Mouse (Mus musculus) adrenal gland, adult 2 months (tissue): ENCODE measurements around the gene Amotl1. TPM values are rescaled to one million over a fixed set of nuclear protein-coding genes. Genes with fewer than 3 reads are reported as not detected.

ENCODE experiments used
- DNase-seq: peaks from one replicate; pipeline ENCODE4 v3.0.0; 2021
- polyA plus RNA-seq: library from polyadenylated mRNA; depleted of rRNA; stranded (reverse); fragments of >200 nt; gene quantifications from 2 replicates; pipeline ENCODE4 v1.2.3, GENCODE M21; 2012
- total RNA-seq, 2 experiments: library from RNA; stranded (reverse); gene quantifications; 2 replicates each; pipeline ENCODE4 v1.2.3; 2021

The Amotl1 gene
- total and polyA plus RNA-seq, 3 experiments: 22.2 to 46.0 (median 31.8) TPM

DNA sequence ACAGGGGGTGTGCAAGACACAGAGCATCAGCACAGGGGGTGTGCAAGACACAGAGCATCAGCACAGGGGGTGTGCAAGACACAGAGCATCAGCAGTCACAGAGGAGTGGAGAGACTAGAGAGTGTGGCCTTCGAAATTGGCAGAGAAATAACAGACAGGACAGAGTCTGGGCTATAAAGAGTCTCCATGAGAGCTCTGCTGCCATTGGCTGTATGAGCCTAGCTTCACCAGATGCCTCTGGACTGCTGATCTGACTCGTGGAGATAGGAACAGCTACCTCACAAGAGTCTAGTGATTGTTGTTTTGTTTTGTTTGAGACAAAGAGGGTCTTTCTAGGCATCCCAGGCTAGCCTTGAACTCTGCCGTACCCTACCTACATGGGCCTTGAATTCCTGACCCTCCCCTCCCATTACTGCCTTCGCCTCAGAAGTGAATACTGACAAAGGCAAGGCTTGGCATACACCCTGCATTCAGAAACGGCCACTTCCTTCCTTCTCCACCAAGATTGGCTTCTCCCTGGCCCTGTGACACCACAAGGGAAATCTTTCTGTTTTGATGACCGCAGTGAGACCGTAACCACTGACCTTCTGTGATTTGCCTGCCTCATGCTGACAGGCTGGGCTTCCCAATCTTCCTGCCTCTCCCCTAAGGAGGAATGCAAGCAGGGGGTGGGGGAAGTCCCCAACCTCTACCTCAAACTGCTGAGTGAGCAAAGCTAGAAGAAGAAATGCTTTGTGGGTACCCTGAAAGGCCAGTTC lies 3.4 kb downstream of the Amotl1 start:
- peak; percentile 61 for DNase-seq

GRCm38 (mm10) chr9:14636244-14636643 lies 8.6 kb downstream of the Amotl1 start:
- DNase-seq: no peak

DNA sequence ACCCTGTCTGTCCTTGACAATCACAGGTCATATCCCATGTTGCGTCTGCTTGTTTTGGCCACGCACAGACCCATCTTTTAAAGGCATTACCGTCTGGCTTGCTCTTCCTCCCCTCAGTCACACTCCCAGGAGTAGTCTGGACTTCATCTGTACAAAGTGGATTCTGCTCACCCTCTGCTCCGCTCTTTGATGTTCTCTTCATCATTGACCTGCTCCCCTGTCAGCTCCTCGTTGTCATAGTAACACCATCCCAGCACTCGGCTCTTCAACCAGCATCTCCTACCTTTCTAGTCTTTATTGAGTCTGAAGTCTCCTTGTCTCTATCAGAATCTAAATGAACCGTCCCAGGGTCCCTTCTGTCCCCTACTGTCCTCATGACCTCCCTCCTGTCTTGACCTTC lies 9.3 kb downstream of the Amotl1 start:
- DNase-seq: no peak

DNA sequence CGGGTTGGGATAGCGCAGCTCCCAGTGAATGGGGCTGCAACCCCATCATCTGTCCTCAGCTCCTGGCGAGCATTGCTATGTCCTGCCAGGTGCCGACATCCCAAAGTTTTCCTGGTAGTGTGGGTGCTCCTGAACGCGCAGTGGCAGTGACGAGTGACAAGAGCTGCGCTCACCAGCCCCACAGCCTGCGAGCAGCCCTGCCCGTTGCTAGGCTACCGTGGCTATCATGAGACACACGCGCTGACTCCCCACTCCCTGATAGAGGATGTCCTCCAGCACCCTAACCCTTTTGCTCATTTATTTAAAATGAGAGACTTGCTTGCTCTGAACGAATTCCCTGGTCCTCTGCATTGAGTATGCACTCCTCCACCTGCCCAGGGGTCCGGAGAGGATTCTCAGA lies 10.7 kb downstream of the Amotl1 start:
- no peak for DNase-seq

DNA sequence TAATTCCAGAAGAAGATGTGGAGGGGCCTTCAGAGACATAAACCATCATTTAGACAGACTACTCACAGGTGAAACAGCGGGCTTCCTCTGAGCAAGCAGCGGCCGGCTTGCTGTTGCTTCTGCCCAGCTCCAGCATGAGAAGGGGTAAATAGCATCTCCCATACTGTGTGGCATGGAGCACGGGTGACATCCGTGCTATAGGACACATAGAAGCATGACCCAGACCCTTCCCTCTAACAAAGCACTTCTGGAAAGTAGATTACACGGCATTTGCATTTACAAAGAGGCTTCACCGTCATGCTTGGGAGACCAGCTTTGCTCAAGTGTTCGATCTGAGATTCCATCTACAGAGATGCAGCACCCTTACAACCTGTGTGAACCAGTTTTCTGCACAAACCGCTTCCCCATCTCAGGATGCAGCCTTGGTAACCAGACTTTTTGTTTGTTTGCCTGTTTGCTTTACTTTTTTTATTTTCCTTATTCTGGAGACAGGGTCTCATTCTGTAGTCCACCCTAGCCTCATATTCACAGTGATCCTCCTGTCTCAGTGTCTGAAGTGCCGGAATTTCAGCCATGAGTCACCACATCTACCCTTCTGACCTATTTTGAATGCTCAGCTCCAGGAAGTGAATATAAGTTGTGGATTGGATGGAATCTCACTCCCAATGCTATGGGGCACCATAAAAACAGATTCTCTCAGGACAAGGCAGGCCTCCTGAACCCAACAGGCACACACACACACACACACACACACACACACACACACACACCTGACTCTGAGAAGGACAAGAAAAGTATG lies 12.3 kb downstream of the Amotl1 start:
- DNase-seq: no peak

DNA sequence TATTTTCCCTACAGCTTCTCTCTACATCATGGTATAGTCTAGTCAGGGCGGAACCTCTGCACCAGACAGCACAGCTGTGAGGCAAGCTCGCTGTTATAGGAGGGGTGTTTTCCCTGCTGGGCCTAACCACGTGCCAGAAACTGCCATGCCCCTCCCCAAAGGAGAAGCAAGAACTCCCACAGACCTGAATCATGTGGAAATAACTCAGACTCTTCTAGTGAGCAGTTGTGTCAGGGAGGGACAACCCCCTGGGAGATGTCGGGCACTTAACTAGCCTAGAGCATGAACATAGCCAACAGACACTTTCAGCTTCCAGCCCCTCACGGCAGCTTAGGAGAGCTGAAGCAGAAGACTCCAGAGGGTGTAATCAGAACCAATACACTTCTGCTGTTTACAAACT lies 13.1 kb downstream of the Amotl1 start:
- DNase-seq: no peak

- no peak for DNase-seq
Measured at GRCm38 (mm10) chr9:14627525-14627924, 17.3 kb downstream of the Amotl1 start.

GRCm38 (mm10) chr9:14625961-14626360 lies 18.9 kb downstream of the Amotl1 start:
- no peak for DNase-seq

- peak; percentile 57 for DNase-seq
Measured at GRCm38 (mm10) chr9:14625024-14625423, 19.8 kb downstream of the Amotl1 start.

GRCm38 (mm10) chr9:14623928-14624327 lies 20.9 kb downstream of the Amotl1 start:
- no peak for DNase-seq

DNA sequence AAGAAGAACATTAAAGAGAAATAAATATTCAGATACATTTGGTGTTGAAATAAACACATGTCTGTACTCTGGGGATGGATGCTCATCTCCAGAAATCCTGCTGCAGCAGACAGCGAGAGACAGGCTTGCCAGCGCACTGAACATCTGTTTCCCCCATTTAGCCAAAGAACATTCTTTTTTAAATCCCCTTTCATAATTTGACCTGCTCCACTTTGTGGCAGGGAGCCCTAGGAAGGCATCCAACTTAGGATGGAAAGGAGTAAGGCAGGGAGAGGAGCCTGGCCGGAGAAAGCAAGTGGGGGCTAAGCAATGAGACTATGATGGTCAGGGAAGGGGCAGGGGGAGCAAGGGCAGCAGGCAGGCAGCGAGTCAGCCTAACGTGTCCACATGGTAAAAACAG lies 21.6 kb downstream of the Amotl1 start:
- no peak for DNase-seq

GRCm38 (mm10) chr9:14622848-14623247 lies 22.0 kb downstream of the Amotl1 start:
- no peak for DNase-seq

GRCm38 (mm10) chr9:14620107-14620506 lies 24.7 kb downstream of the Amotl1 start:
- DNase-seq: no peak

- DNase-seq: peak; percentile 72
Measured at GRCm38 (mm10) chr9:14614931-14615880, 29.6 kb downstream of the Amotl1 start.

DNA sequence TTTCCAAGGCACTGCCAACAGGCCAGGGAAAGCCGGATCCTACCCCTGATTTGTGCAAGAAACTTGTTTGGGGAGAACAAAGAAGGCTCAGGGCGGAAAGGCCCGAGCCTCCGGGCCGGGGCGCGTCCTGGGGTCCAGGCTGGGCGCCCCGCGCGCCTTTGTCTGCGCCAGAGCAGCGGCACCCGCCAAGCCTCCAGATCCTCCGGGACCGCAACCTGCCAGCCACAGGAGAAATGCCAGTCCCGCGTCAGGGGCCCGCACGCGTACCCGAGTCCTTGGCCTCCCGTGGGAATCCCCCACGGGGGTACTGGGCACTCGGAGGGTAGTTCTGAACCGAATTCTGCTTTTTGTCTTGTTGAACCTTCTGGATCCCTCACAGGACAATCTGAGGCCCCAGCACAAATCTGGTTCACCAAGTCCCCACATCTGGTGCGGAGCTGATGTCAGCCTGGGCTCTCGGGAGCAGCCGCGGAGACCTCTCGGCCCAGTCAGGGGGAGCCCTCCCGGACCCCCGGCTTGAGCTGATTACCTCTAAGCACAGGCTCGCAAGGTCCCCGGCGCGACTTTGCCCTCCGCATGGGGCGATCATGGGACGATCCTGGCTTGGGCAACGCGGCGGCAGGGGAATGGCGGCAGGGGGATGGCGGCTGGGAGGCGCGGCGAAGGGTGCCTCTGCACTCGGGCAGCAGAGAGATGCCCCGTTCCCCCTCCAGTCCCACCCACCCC lies 30.5 kb downstream of the Amotl1 start:
- DNase-seq: peak; percentile 69

DNA sequence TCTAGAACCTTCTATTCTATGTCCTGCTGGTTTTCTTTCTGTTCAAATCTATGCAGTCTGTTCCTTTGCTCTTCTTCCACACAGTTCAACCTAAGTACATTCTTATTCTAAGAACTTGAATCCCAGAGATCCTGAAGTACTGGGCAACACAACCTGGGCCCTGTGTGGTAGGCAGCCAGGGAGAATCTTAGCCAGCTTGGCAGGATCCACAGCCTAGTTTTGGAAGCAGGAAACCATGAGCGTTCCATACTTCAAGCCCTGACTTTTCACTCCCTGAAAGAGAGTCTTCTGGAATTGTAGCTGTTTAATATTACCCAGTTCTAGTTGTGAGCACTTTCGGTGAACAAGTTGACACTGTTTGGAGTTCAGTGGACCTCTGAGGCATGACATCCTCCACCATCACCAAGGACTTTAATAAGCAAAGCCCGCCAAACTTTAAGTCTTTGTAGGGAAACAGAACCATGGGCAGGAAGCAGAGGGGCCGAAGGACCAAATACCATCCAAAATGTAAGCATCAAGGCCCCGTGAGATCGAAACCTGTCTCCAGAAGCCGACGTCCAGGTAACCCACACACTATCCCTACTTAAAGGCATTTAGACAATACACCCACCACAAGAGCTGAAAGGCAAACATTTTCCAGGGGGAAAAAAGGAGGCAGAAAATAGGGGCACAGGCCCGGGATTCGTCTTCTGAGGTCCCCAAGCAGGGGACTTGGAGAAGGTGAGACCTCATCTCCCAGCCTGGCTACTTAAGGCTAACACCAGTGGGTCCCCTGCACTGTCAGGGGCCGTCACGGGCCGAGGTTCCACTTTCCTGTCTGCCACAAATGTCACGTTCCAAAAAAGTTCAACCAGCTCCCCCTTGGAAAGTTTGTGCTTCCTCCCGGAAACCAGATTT lies 31.3 kb downstream of the Amotl1 start:
- DNase-seq: peak; percentile 6

GRCm38 (mm10) chr9:14612588-14612987 lies 32.3 kb downstream of the Amotl1 start:
- DNase-seq: no peak

- peak; percentile 60 for DNase-seq
Measured at GRCm38 (mm10) chr9:14608521-14608920, 36.3 kb downstream of the Amotl1 start.

- no peak for DNase-seq
Measured at GRCm38 (mm10) chr9:14607464-14607863, 37.4 kb downstream of the Amotl1 start.

DNA sequence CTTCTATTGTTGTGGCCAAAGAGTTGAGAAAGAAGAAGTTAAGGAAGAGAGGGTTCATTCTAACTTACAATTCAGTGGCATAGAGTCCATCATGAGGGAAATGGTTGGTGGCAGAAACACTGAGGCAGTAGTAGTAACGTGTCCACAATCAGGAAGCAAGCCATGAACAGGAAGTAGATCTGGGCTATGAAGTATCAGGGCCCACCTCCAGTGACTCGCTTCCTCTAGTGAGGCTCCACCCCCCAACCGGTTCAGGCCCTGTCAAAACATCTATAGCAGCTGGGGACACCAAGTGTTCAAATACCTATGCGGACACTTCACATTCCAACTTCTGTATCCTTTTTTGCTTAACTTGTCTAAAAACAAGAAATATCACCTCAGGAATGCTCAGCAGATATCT lies 38.9 kb downstream of the Amotl1 start:
- no peak for DNase-seq
